Mouse (Mus musculus) ES-E14 (cell line): ENCODE data around the gene Lamb3. TPM values are rescaled to one million over a fixed set of nuclear protein-coding genes. Genes with fewer than 3 reads are reported as not detected.

ENCODE experiments used
- DNase-seq: peaks from one replicate; pipeline ENCODE4 v3.0.0-alpha.2; 2013; ENCODE audit warnings: low read depth, low spot score
- H3K27ac ChIP-seq: 2 replicates; pipeline ENCODE4 v1.5.1; 2012; ENCODE audit warnings: low read depth, mild to moderate bottlenecking, low read length, moderate library complexity, mixed read lengths; ENCODE audit not compliant: poor library complexity, insufficient read depth, severe bottlenecking
- H3K36me3 ChIP-seq: 2 replicates; pipeline ENCODE4 v1.6.1; 2012; ENCODE audit warnings: mild to moderate bottlenecking, low read length, moderate library complexity, mixed read lengths; ENCODE audit not compliant: control insufficient read depth, poor library complexity, insufficient read depth, severe bottlenecking
- H3K4me1 ChIP-seq, 2 experiments: fragments of 150-350 bp in 1 of 2; sonication (generic) in 1 of 2; 2 replicates each; pipeline ENCODE4 v1.6.1; 2012; ENCODE audit warnings: low read length in 2 of 2, mild to moderate bottlenecking in 1 of 2, mixed read lengths in 1 of 2; ENCODE audit not compliant: control insufficient read depth in 2 of 2, insufficient read depth in 2 of 2, poor library complexity in 1 of 2
- H3K4me3 ChIP-seq, 2 experiments: fragments of 150-350 bp in 1 of 2; sonication (generic) in 1 of 2; 2 replicates each; pipeline ENCODE4 v1.5.1; 2012; ENCODE audit warnings: low read length in 2 of 2, low read depth in 1 of 2, mild to moderate bottlenecking in 1 of 2, mixed read lengths in 1 of 2; ENCODE audit not compliant: insufficient read depth in 1 of 2, poor library complexity in 1 of 2, severe bottlenecking in 1 of 2
- H3K9ac ChIP-seq: 2 replicates; pipeline ENCODE4 v1.6.1; 2012; ENCODE audit warnings: low read depth, mild to moderate bottlenecking, low read length, mixed read lengths; ENCODE audit not compliant: poor library complexity, insufficient read depth, severe bottlenecking
- H3K9me3 ChIP-seq: fragments of 150-350 bp; sonication (generic); 2 replicates; pipeline ENCODE4 v1.6.1; 2012; ENCODE audit warnings: low read depth, mild to moderate bottlenecking, low read length; ENCODE audit not compliant: control insufficient read depth, insufficient read depth
- CHD2 ChIP-seq: IDR thresholded peaks from 2 replicates; pipeline ENCODE4 v1.6.1; 2014; ENCODE audit warnings: mild to moderate bottlenecking, low read depth, low read length, inconsistent platforms
- HCFC1 ChIP-seq: IDR thresholded peaks from 2 replicates; pipeline ENCODE4 v1.6.1; 2012; ENCODE audit warnings: low read length, inconsistent platforms, borderline replicate concordance; ENCODE audit not compliant: insufficient read depth
- MAFK ChIP-seq: IDR thresholded peaks from 2 replicates; pipeline ENCODE4 v1.6.1; 2014; ENCODE audit warnings: mild to moderate bottlenecking, low read depth, low read length, inconsistent platforms; ENCODE audit not compliant: insufficient read depth
- ZC3H11A ChIP-seq: IDR thresholded peaks from 2 replicates; pipeline ENCODE4 v1.6.1; 2012; ENCODE audit warnings: low read depth, mild to moderate bottlenecking, inconsistent platforms, low read length, borderline replicate concordance
- ZNF384 ChIP-seq: IDR thresholded peaks from 2 replicates; pipeline ENCODE4 v1.6.1; 2012; ENCODE audit warnings: low read depth, low read length, inconsistent platforms
- in situ Hi-C, 2 experiments: fragments of 600-800 bp; cut with MboI; formaldehyde crosslinking; loops; one replicate each; pipeline ENCODE4 v1.15.1; 2025; ENCODE audit warnings: low sequenced_read_pairs in 2 of 2, inconsistent platforms in 1 of 2; ENCODE audit not compliant: unreplicated experiment in 2 of 2
- total RNA-seq: library from RNA; depleted of rRNA; stranded (reverse); fragments of 300-350 nt; gene quantifications from 2 replicates; pipeline ENCODE4 v1.2.3, GENCODE M21; 2012

The Lamb3 gene
- total RNA-seq, 1 experiment, result 2.9 TPM

GRCm38 (mm10) chr1:193255032-193255431 is 47.5 kb downstream of the Lamb3 start:
- no peak overlapping the region for H3K4me3 ChIP-seq
- no peak overlapping the region for H3K27ac ChIP-seq
- in situ Hi-C loops, result no loop called here
- TF ChIP-seq MAFK, result no peak
- TF ChIP-seq ZC3H11A, result no peak
- no peak for TF ChIP-seq HCFC1
- TF ChIP-seq CHD2, result no peak
- no peak for TF ChIP-seq ZNF384
- DNase-seq, result no peak
- H3K9me3 ChIP-seq, result no peaks in the 10 kb centered on the region
- 0 out of 4 replicates have a peak, but pooled peaks cover 0 to 1% of the 10 kb centered on the region in 2 experiments for H3K4me1 ChIP-seq
- no peaks in the 10 kb centered on the region for H3K36me3 ChIP-seq
- no peak overlapping the region for H3K9ac ChIP-seq

DNA sequence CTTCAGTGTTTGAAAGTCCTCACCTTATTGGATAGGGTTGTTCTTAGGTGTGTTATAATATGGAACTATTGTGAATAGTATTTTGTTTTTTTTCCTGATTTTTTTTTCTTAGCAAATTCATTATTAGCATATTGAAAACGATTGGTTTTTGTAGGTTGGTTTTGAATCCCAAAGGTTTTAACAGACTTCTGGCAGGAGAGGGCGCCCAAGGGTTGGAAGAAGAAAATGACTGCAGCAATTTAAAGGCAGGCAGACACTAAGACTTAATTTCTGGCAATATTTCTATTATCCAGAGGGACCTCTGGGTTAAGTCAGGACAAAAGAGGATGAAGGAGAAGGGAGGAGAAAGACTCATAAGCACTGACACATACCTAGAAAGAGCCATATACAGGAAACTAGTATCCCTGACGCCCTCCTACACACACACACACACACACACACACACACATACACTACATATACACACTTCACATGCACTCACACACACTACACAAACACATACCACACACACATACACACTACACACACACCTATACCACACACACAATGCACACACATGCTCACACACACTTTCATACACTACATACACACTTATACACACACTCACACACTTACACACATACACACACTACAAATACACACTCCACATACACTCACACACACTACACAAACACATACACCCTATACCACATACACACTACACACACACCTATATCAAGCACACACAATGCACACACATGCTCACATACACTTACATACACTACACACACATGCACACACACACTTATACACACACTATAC is 48.2 kb downstream of the Lamb3 start:
- Histone ChIP-seq H3K36me3 (no peaks in the 10 kb centered on the region), H3K9ac (no peak overlapping the region), H3K4me1 (no peaks in the 10 kb centered on the region), H3K4me3 (no peak overlapping the region), H3K9me3 (no peaks in the 10 kb centered on the region), H3K27ac (no peak overlapping the region)
- in situ Hi-C loops, result no loop called here
- DNase-seq, result peak; percentile 21
- TF ChIP-seq CHD2, result no peak

- in situ Hi-C loops, result no loop called here
- Histone ChIP-seq H3K9ac (no peak overlapping the region), H3K9me3 (no peaks in the 10 kb centered on the region), H3K36me3 (no peaks in the 10 kb centered on the region), H3K4me3 (no peak overlapping the region), H3K4me1 (no peaks in the 10 kb centered on the region), H3K27ac (no peak overlapping the region)
- DNase-seq, result no peak
- TF ChIP-seq HCFC1, result no peak
- no peak for TF ChIP-seq ZNF384
- TF ChIP-seq ZC3H11A, result no peak
- no peak for TF ChIP-seq CHD2
- no peak for TF ChIP-seq MAFK
Observed at GRCm38 (mm10) chr1:193256289-193256577, 48.7 kb downstream of the Lamb3 start.

DNA sequence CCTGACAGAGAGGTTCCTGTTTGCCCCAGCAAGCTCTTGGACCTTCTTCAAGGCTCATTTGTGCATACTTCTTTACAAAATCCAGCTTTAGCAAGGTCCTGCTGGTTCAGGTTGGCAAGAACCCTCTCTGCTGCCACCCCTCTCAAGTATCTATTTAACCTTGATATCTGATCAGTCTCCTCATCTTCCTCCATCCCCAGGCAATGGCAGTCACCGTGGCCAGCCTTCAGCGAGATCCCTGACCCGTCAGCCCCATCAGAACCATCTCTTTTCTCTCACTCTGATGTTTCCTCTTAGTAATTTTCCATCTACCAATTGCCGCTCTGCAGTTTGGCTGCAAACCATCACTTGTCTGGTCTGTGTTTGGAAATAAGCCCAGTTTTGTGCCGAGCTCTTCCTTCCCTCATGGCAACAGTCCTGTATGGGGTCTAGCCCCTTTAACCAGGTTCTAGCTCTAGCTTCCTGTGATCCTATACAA is 49.2 kb downstream of the Lamb3 start:
- Histone ChIP-seq H3K9ac (no peak overlapping the region), H3K9me3 (no peaks in the 10 kb centered on the region), H3K4me3 (no peak overlapping the region), H3K36me3 (no peaks in the 10 kb centered on the region), H3K27ac (no peak overlapping the region), H3K4me1 (no peaks in the 10 kb centered on the region)
- TF ChIP-seq HCFC1 (no peak), MAFK (no peak), ZC3H11A (no peak), ZNF384 (no peak), CHD2 (no peak)
- in situ Hi-C loops, result no loop called here
- no peak for DNase-seq

DNA sequence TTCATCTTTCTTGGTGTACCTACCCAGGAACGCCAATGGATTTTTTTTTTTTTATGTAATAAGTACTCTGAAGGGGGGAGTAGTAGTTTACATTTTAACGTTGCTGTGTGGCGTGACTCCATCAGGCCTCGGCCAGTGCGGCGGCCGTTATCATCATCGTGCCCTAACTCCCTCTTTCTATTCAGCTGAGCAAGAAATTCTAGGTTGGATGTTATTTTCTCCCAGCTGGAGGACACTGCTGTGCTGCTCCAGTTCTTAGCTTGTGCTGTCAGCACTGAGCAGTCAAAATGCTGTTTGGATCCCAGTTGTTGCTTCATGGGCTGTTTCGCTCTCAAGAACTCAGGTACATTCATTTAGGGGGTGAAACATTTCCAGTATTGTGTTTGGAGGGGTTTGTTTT is 52.1 kb downstream of the Lamb3 start:
- Histone ChIP-seq H3K27ac (no peak overlapping the region), H3K4me1 (no peaks in the 10 kb centered on the region), H3K9me3 (no peaks in the 10 kb centered on the region), H3K36me3 (no peaks in the 10 kb centered on the region), H3K9ac (no peak overlapping the region), H3K4me3 (no peak overlapping the region)
- in situ Hi-C loops, result no loop called here
- no peak for TF ChIP-seq HCFC1
- TF ChIP-seq ZC3H11A, result no peak
- no peak for TF ChIP-seq MAFK
- TF ChIP-seq ZNF384, result no peak
- TF ChIP-seq CHD2, result no peak
- DNase-seq, result no peak
